Mouse (Mus musculus): ENCODE data around the gene H60c.
"Not testable (repeated sequence)": the region's sequence is repeated elsewhere in the genome, so short reads cannot be mapped to it uniquely, and the experiment has no call there.

Gene H60c

DNA sequence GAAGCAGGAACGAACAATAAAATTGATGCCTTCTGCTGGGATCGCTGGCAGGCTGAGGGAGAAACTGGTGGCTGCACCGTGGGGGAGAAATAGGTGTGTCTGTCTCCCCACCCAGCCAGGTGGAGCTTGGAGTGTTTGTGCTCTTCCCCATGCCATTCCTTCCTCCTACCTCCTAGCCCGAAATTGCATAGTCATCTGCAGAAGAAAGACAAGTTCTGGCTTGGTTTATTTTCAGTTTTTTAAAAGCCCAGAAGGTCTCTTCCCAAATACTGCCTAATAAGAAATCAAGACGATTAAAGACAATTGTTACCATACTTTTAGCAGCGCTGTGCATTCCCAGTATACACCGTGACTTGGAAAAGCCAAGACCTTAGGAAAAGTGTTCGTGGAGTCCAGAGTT is at the start of gene H60c:
TSS of gene H60c (minus strand) at position 101 of the 400 bp plus-strand sequence.
- DNase-seq, result no peak

- peak; percentile 21 for DNase-seq
Measured at GRCm38 (mm10) chr10:3308821-3309206, 41.2 kb upstream of the H60c start.

DNA sequence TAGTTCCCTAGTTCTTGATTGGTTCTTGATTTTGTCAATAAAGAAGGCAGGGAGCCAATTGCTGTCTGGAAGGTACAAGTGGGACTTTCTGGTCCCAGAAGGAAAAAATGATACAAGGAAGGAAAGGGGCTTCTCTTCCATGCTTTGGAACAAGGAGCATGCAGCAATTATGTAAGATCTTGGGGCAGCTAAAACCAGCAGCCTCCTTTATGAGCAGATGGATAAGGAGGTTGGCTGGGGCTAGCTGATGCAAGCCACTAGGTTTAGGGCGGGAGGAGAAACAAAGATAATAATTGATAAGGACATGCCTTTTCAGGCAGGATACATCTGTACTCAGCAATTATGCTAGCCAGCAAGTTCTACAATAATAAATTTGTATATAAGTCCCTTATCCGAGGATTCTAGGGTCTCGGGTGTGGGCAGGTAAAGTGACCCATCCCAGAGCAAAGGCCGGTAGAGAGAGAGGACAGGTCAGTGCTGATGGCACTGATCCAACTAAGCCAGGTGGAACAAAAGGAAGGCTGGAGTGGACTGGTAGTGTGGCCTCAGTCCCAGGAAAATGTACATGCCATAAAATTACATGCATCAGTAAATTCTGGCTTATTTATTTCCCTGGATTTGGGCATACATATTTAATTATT is 40.7 kb upstream of the H60c start:
- peak; percentile 83 for DNase-seq

DNA sequence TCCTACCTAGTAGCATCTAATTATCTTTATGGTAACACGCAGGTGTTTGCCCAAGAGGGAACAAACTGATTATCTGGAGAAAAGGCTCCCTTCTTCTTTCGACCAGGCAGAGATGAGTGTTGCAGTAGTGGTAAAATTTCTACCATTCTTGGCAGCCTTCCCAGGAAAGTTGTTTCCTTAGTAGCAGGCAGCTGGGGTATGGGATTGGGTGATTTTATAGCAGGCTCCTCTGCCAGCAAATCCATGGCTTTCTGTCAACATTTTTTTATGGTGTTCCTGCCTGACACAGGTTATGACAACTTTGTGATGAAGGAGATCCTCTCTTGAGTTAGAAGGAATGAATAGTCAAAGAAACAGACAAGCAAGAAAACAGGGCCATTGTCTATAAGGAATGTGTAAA is 40.2 kb upstream of the H60c start:
- DNase-seq, result peak; percentile 58

DNA sequence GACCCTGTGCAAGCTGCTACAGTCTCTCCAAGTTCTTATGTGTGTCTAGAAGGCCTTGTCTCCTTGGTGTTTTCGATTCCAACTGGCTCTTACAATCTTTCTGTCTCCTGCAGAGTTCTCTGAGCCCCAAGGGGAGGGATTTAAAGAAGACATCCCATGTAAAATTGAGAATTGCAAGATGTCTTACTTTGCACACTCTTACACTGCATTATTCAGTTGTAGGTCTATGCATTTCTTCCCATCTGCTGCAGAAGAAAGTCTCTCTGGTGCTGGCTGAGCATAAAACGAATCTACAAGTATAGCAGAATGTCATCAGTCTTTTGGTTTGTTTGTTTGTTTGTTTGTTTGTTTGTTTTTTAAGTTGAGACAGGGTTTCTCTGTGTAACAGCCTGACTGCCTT is 26.4 kb upstream of the H60c start:
- no peak for DNase-seq

DNA sequence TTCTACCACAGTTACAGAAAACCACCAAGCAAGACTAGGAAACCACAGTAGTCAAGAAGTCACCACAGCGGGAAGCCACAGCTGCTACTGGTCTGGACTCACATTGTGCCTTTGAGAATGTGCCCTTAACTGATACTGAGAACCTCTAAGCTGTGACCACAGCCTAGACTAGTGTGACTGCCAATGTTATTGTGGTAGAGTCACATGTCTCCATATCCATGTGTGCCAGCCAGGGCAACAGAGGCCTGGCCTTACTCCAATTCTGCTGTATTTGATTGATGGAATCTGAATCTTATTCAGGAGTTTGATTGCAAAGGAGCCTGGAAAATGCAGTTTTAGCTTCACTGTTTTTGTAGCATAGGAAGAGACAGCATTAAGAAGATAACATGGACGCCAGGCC is 13.5 kb upstream of the H60c start:
- DNase-seq, result no peak

GRCm38 (mm10) chr10:3274065-3274464 is 6.5 kb upstream of the H60c start:
- DNase-seq, result no peak

DNA sequence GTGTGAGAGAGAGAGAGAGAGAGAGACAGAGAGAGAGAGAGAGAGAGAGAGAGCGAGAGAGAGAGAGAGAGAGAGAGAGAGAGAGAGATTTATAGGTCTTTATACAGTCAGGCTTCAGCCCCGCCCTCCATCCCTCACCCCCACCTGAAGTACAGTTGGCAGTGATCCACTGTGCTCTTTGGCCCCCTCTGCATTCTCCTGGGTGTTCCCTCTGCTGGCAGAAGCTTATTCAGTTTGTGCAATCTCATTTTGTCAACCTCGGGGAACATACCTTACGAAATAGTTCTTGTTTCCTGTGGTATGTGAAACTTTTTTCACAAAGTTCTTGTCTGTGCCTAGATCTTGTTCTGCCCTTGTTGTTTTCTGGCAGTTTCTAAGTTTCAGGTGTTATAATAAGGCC is 3.5 kb upstream of the H60c start:
- DNase-seq, result no peak

DNA sequence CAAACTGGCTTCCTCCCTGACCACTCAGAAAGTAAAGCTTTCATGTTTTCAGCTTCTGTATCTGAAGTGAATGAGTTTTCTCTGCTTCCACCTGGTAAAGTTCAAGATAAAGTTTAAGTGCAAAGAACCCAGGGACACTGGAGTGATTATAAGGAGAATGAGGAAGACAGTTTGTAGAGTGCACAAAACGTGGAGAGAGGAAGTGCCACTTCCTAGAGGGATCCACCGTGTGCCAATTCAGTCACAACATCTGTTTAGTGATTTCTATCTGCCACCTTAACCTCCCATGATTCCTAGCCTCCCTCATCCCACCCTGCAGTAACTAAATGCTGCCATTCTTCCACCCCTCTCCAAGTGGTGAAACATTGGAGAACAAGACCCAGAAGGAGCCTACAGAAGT is 842 bp downstream of the H60c start:
- DNase-seq, result no peak

- no peak for DNase-seq
Measured at GRCm38 (mm10) chr10:3262784-3263183, 4.8 kb downstream of the H60c start.

- no peak for DNase-seq
Measured at GRCm38 (mm10) chr10:3257391-3257790, 10.2 kb downstream of the H60c start.

- DNase-seq, result not testable (repeated sequence)
Measured at GRCm38 (mm10) chr10:3238436-3238835, 29.1 kb downstream of the H60c start.

- DNase-seq, result no peak
Measured at GRCm38 (mm10) chr10:3236638-3237270, 30.8 kb downstream of the H60c start.

DNA sequence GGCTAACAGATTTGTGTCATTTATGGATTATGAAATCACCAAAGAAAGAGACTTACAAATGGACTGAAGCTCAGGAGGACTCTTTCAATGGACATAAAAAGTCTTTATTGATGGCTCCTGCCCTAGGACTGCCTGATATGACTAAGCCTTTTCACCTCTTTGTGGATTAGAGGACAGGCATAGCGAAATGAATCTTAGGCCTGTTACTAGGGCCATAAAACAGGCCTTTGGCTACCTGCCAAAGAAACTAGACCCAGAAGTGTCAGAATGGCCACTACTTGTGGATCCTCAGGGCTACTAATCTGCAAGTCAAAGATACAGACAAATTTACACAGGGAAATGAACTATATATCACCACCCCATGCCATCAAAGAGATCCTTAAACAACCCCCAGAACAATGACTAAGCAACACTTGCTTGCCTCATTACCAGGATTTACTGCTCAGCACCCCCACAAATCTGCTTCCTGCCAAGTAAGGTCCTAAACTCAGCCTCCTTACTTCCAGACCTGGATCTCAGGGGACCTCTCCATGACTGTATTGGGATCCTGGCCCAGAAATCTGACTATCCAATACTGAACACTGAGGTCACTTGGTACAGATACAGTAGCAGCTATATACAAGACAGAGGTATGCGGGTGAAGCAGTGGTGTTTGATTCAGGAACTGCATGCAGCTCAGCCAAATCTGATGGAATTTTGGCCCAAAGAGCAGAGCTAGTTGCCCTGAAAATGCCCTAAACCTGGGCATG is 39.0 kb downstream of the H60c start:
- no peak for DNase-seq

Measured in cerebellum, adult 9-11 months (tissue).